Comparison of ENCODE assay signal across 1 mouse cellular context in the genomic region with DNA sequence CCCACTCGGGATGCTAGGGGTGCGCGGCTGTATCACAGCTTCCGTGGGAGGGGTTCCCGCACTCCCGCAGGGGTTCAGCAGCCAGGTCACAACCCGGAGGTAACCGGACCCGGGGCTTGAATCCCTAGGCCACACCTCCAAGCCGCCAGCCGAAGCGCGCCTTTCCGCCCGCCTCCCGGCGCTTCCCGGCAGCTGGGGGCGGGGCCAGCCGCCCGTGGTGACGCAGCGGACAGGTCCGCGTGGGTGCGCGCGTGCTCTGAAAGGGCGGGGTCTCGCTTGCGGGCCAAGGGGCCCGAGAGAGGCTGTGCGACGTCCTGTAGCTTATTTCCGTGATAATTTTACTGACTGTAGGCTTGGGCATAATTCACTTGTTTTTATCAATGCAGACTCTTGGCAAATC.
TF ChIP-seq lines count a peak whose summit lies in the region.

No protein-coding gene starts in this region.

TF ChIP-seq in CH12.LX, 34 proteins besides CTCF, POLR2A, EP300 and RAD21 (continued from another document):
- TF ChIP-seq MEF2A (IDR thresholded peaks at IDR 0.05; ENCODE audit: borderline replicate concordance, low read depth, low read length), result peak; percentile 40; the same call in 1 of the 2 replicates
- 0 out of 2 replicates have a peak, but pooled peaks have one; percentile 1 for TF ChIP-seq CHD2 (IDR thresholded peaks at IDR 0.05; ENCODE audit: low read length)
- TF ChIP-seq USF1 (IDR thresholded peaks at IDR 0.05; ENCODE audit: low read depth, low read length), result peak; percentile 43
- peak; percentile 81 for TF ChIP-seq BHLHE40 (IDR thresholded peaks at IDR 0.05; ENCODE audit: low read depth, low read length)
- TF ChIP-seq ETS1 (conservative IDR thresholded peaks at IDR 0.05; ENCODE audit: low read depth, low read length), result peak; percentile 34
- TF ChIP-seq MYC (IDR thresholded peaks at IDR 0.05; ENCODE audit: low read depth, low read length), result peak; percentile 98
- TF ChIP-seq HCFC1 (IDR thresholded peaks at IDR 0.05; ENCODE audit: low read depth, low read length), result peak; percentile 59
- TF ChIP-seq TBP (conservative IDR thresholded peaks at IDR 0.05; ENCODE audit: low read depth, low read length), result 0 out of 2 replicates have a peak, but pooled peaks have one; percentile 59
- no peak; the same call in 1 of the 2 replicates for TF ChIP-seq MAFK (IDR thresholded peaks at IDR 0.05; ENCODE audit: insufficient replicate concordance, low read length)
- TF ChIP-seq POLR2AphosphoS2 (IDR thresholded peaks at IDR 0.05; ENCODE audit: low read depth, low read length), result no peak
- no peak for TF ChIP-seq PAX5 (IDR thresholded peaks at IDR 0.05; ENCODE audit: low read length)
- no peak for TF ChIP-seq KAT2A (IDR thresholded peaks at IDR 0.05; ENCODE audit: insufficient replicate concordance, low read length)
- TF ChIP-seq E2F4 (IDR thresholded peaks at IDR 0.05; ENCODE audit: insufficient replicate concordance, low read depth, low read length), result peak; percentile 52; the same call in 1 of the 2 replicates
- TF ChIP-seq NRF1 (IDR thresholded peaks at IDR 0.05; ENCODE audit: low read depth, low read length), result peak; percentile 73
- peak; percentile 79; the same call in 1 of the 2 replicates for TF ChIP-seq NELFE (IDR thresholded peaks at IDR 0.05; ENCODE audit: low read depth, low read length)
- peak; percentile 81; the same call in 1 of the 2 replicates for TF ChIP-seq ELF1 (IDR thresholded peaks at IDR 0.05; ENCODE audit: low read depth, low read length)
- TF ChIP-seq ZKSCAN1 (IDR thresholded peaks at IDR 0.05; ENCODE audit: borderline replicate concordance, low read depth, low read length), result no peak
- peak; percentile 97 for TF ChIP-seq MAX (IDR thresholded peaks at IDR 0.05; ENCODE audit: low read length)
- TF ChIP-seq SIN3A (IDR thresholded peaks at IDR 0.05; ENCODE audit: low read length), result peak; percentile 86
- TF ChIP-seq IRF4 (IDR thresholded peaks at IDR 0.05; ENCODE audit: low read depth, low read length), result 0 out of 2 replicates have a peak, but pooled peaks have one; percentile 50
- peak; percentile 97 for TF ChIP-seq MXI1 (IDR thresholded peaks at IDR 0.05; ENCODE audit: low read depth, low read length)
